Mouse (Mus musculus) thymus, adult 2 months (tissue): ENCODE data around the gene Tmem163. TPM values are rescaled to one million over a fixed set of nuclear protein-coding genes. Genes with fewer than 3 reads are reported as not detected.

Experiments used
- DNase-seq: peaks from one replicate; pipeline ENCODE4 v3.0.0; 2021
- H3K27ac ChIP-seq: fragments of 200-500 bp; 2 replicates; pipeline ENCODE4 v1.5.1; 2012; ENCODE audit warnings: low read length, control low read depth; ENCODE audit not compliant: control insufficient read depth, insufficient read depth
- H3K27me3 ChIP-seq: fragments of 200-500 bp; 2 replicates; pipeline ENCODE4 v1.6.1; 2012; ENCODE audit warnings: mild to moderate bottlenecking, low read length, moderate library complexity, mixed read lengths; ENCODE audit not compliant: control insufficient read depth, insufficient read depth
- H3K36me3 ChIP-seq: fragments of 200-500 bp; 2 replicates; pipeline ENCODE4 v1.6.1; 2012; ENCODE audit warnings: mild to moderate bottlenecking, low read length, moderate library complexity; ENCODE audit not compliant: control insufficient read depth, insufficient read depth
- H3K4me1 ChIP-seq: fragments of 200-500 bp; replicated peaks from 2 replicates; pipeline ENCODE4 v1.6.1; 2012; ENCODE audit warnings: low read length; ENCODE audit not compliant: control insufficient read depth, insufficient read depth
- H3K4me3 ChIP-seq: fragments of 200-500 bp; 2 replicates; pipeline ENCODE4 v1.5.1; 2012; ENCODE audit warnings: mild to moderate bottlenecking, low read length, control low read depth, moderate library complexity; ENCODE audit not compliant: control insufficient read depth, insufficient read depth
- CTCF ChIP-seq: fragments of 200-500 bp; IDR thresholded peaks from 2 replicates; pipeline ENCODE4 v1.5.1; 2012; ENCODE audit warnings: mild to moderate bottlenecking, control low read depth, low read length, moderate library complexity, borderline replicate concordance; ENCODE audit not compliant: control insufficient read depth, poor library complexity, insufficient read depth; ENCODE audit errors: extremely low read depth
- POLR2A ChIP-seq: fragments of 200-500 bp; IDR thresholded peaks from 2 replicates; pipeline ENCODE4 v1.6.1; 2012; ENCODE audit warnings: mild to moderate bottlenecking, low read length, control low read depth, moderate library complexity; ENCODE audit not compliant: control insufficient read depth, poor library complexity, insufficient read depth; ENCODE audit errors: extremely low read depth
- WGBS: fragments of 180-500 bp; shearing (Covaris S2); methylation state at CpG from one replicate; pipeline ENCODE4 v1.1.7; 2018; 5-methylcytosine and 5-hydroxymethylcytosine counted together
- polyA plus RNA-seq: library from polyadenylated mRNA; depleted of rRNA; stranded (reverse); fragments of >200 nt; gene quantifications from 2 replicates; pipeline ENCODE4 v1.2.3, GENCODE M21; 2012

The Tmem163 gene
- polyA plus RNA-seq, 1 experiment = 1.8 TPM

DNA sequence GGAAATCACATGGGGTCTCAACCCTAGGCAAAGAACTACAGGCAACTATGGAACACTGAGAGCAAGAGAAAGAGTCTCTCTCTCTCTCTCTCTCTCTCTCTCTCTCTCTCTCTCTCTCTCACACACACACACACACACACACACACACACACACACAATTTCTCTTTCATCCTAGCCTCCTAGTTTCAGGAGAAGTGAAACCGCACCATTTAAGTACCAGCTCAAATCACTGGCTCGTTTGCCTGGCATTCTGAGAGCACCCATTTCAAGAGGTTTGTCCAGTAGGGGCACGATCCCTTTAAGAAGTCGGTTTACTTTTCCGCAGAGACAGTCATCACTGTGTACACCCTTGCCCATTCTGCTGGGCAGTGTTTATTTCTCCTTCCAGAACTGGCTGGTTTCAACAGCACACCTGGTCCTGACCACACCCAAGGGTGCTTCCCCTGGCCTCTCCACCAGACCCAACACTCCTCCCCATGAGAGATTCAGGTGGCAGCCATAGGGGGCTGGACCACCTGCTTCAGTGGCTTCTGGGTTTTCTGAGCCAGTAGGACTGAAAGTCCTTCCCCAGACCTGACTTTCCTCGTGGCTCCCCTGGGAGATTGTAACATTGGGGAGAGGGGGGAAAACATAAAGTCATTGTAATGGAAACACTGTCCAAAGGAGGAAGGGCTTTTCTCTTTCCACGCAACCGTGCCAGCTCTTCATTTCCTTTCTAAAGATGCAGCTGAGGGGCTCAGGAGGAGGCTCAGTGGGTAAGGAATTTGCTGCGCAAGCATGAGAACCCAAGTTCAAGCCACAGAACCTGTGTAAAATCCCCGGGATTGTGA lies 5.9 kb downstream of the Tmem163 start:
- Histone ChIP-seq H3K27me3 (peaks cover 13% of the 10 kb centered on the region; the same call in 1 of the 2 replicates), H3K4me3 (no peak overlapping the region), H3K4me1 (peaks cover 13% of the 10 kb centered on the region), H3K36me3 (no peaks in the 10 kb centered on the region), H3K27ac (no peak overlapping the region)
- 77% methylated on average over 10 of the region's 10 CpGs for WGBS
- no peak for DNase-seq
- TF ChIP-seq CTCF = no peak
- TF ChIP-seq POLR2A = no peak

- Histone ChIP-seq H3K4me1 (peaks cover 3% of the 10 kb centered on the region), H3K36me3 (no peaks in the 10 kb centered on the region), H3K4me3 (no peak overlapping the region), H3K27me3 (no peaks in the 10 kb centered on the region), H3K27ac (no peak overlapping the region)
- TF ChIP-seq CTCF (no peak), POLR2A (no peak)
- WGBS = 96% methylated on average over 3 of the region's 3 CpGs
- no peak for DNase-seq
These were observed 11.2 kb downstream of the Tmem163 start for GRCm38 (mm10) chr1:127668161-127668560.

- Histone ChIP-seq H3K27me3 (no peaks in the 10 kb centered on the region), H3K36me3 (no peaks in the 10 kb centered on the region), H3K27ac (no peak overlapping the region), H3K4me3 (no peak overlapping the region), H3K4me1 (peaks cover 10% of the 10 kb centered on the region)
- no peak for DNase-seq
- TF ChIP-seq CTCF (no peak), POLR2A (no peak)
- WGBS = 93% methylated on average over 8 of the region's 8 CpGs
These were observed 12.1 kb downstream of the Tmem163 start for GRCm38 (mm10) chr1:127667110-127667860.

GRCm38 (mm10) chr1:127666221-127666620 lies 13.1 kb downstream of the Tmem163 start:
- TF ChIP-seq POLR2A (no peak), CTCF (no peak)
- no peak overlapping the region for H3K27ac ChIP-seq
- WGBS = 93% methylated on average over 6 of the region's 6 CpGs
- H3K4me1 ChIP-seq = peaks cover 11% of the 10 kb centered on the region
- H3K4me3 ChIP-seq = no peak overlapping the region
- no peaks in the 10 kb centered on the region for H3K36me3 ChIP-seq
- DNase-seq = no peak
- H3K27me3 ChIP-seq = no peaks in the 10 kb centered on the region

DNA sequence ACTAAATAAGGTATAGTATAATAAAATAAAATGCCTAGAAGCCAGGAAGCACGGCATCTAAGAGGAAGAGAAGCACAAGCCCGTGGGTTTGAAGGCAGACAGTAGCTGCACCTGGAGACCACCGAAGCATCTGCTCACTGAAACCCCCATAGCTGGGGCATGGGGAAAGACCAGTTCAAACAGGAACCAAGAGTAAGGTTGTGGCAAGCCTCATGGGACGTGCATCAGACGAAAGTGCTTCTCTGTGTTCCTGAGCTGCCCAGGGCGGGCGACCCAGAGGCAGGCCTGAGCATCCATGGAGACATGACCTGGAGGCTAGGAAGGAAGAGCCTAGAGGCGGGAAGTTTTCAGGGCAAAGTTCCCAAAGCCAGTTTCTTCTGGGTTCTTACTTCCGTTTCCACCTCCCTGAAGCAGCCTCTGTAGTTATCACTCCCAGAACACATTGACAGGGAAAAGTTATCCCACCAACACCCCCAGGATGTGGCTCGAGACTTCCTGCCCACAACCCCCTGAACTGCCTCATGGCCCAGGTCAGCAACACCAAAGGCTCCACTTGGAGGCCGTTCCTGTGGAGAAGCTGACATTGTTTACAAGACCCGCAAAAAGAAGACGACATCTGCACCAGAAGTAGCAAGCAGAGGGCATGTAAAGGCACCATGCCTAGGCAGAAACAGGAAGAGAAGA lies 16.8 kb downstream of the Tmem163 start:
- peak; percentile 12 for DNase-seq
- Histone ChIP-seq H3K4me1 (peaks cover 11% of the 10 kb centered on the region), H3K27ac (peak overlapping the region; percentile 42; the same call in 1 of the 2 replicates), H3K36me3 (no peaks in the 10 kb centered on the region), H3K27me3 (no peaks in the 10 kb centered on the region), H3K4me3 (peak overlapping the region; percentile 21; the same call in 1 of the 2 replicates)
- TF ChIP-seq CTCF (no peak), POLR2A (no peak)
- 9% methylated on average over 13 of the region's 13 CpGs for WGBS
